ENCODE assay signal across 24 mouse cellular contexts in genomic region chr10:83209388-83209787, GRCm38 (mm10).
DNase-seq lines count a peak whose midpoint lies in the region; ATAC-seq and TF ChIP-seq lines count a peak whose summit lies in the region.
"Had no signal": no experiment of that assay in that cellular context is flagged by ENCODE, and none has a peak within 500 bp of the region (broad histone marks: within the 10 kb centered on the region; RNA-seq: fewer than 3 reads in every experiment).

No protein-coding gene starts in this region.

- ATAC-seq in forebrain, embryonic 11.5 days (replicated peaks; ENCODE audit: low FRiP score): no peak
- 0 out of 2 replicates have a peak, but pooled peaks have one; percentile 21 for ATAC-seq in hindbrain, postnatal 0 days
- ATAC-seq in hindbrain, embryonic 11.5 days (ENCODE audit: low FRiP score): no peak
- 0 out of 2 replicates have a peak, but pooled peaks have one; percentile 24 for ATAC-seq in neural tube, embryonic 14.5 days (ENCODE audit: low read depth)
- ATAC-seq in neural tube, embryonic 15.5 days (ENCODE audit: low FRiP score): 0 out of 2 replicates have a peak, but pooled peaks have one; percentile 38
- ATAC-seq in granulocyte monocyte progenitor cell, adult 5-6 weeks (replicated peaks; ENCODE audit: poor library complexity, severe bottlenecking): no peak
- ATAC-seq: forebrain, embryonic 14.5 days; intestine, embryonic 15.5 days had no signal

- H3K9ac ChIP-seq in forebrain, embryonic 11.5 days (ENCODE audit: low read length): no peak overlapping the region
- H3K9ac ChIP-seq in hindbrain, postnatal 0 days (replicated peaks; ENCODE audit: low read length): no peak overlapping the region
- H3K9ac ChIP-seq in hindbrain, embryonic 11.5 days (ENCODE audit: low read depth, low read length): no peak overlapping the region
- no peak overlapping the region for H3K9ac ChIP-seq in neural tube, embryonic 14.5 days (replicated peaks; ENCODE audit: low read depth, low read length)
- H3K9ac ChIP-seq in neural tube, embryonic 15.5 days (replicated peaks): no peak overlapping the region
- H3K9ac ChIP-seq: embryonic facial prominence, embryonic 15.5 days; hindbrain, embryonic 14.5 days; intestine, embryonic 15.5 days had no signal

- H3K27me3 ChIP-seq in forebrain, embryonic 10.5 days (ENCODE audit: poor library complexity, severe bottlenecking): no peaks in the 10 kb centered on the region
- H3K27me3 ChIP-seq in forebrain, embryonic 11.5 days (ENCODE audit: control insufficient read depth, insufficient read depth, low read length): no peaks in the 10 kb centered on the region
- H3K27me3 ChIP-seq in hindbrain, postnatal 0 days (ENCODE audit: insufficient read depth, low read length): no peaks in the 10 kb centered on the region
- H3K27me3 ChIP-seq in hindbrain, embryonic 11.5 days (ENCODE audit: control insufficient read depth, insufficient read depth, low read length): no peaks in the 10 kb centered on the region
- no peaks in the 10 kb centered on the region for H3K27me3 ChIP-seq in neural tube, embryonic 14.5 days (ENCODE audit: control insufficient read depth, insufficient read depth, low read length)
- H3K27me3 ChIP-seq in neural tube, embryonic 15.5 days (replicated peaks): no peaks in the 10 kb centered on the region
- H3K27me3 ChIP-seq: CH12.LX; embryonic facial prominence, embryonic 15.5 days; intestine, embryonic 15.5 days had no signal

- H3K4me3 ChIP-seq in forebrain, embryonic 10.5 days: no peak overlapping the region
- no peak overlapping the region for H3K4me3 ChIP-seq in forebrain, embryonic 11.5 days (ENCODE audit: low read depth, low read length)
- no peak overlapping the region for H3K4me3 ChIP-seq in hindbrain, postnatal 0 days (ENCODE audit: low read length)
- no peak overlapping the region for H3K4me3 ChIP-seq in hindbrain, embryonic 11.5 days (ENCODE audit: low read depth, low read length)
- no peak overlapping the region for H3K4me3 ChIP-seq in neural tube, embryonic 14.5 days (ENCODE audit: low read depth, low read length)
- H3K4me3 ChIP-seq in neural tube, embryonic 15.5 days (replicated peaks): no peak overlapping the region
- H3K4me3 ChIP-seq: embryonic facial prominence, embryonic 15.5 days; intestine, embryonic 15.5 days had no signal

- 0 out of 2 replicates have a peak overlapping the region, but pooled peaks have one; percentile 74 for H3K27ac ChIP-seq in forebrain, embryonic 10.5 days
- no peak overlapping the region for H3K27ac ChIP-seq in forebrain, embryonic 11.5 days (ENCODE audit: low read depth, low read length)
- H3K27ac ChIP-seq in hindbrain, postnatal 0 days: no peak overlapping the region
- no peak overlapping the region for H3K27ac ChIP-seq in hindbrain, embryonic 11.5 days (ENCODE audit: low read depth, low read length)
- H3K27ac ChIP-seq in neural tube, embryonic 14.5 days (ENCODE audit: low read depth, low read length): no peak overlapping the region
- H3K27ac ChIP-seq in neural tube, embryonic 15.5 days (replicated peaks): peak overlapping the region; percentile 60
- H3K27ac ChIP-seq: embryonic facial prominence, embryonic 15.5 days; hindbrain, embryonic 14.5 days; intestine, embryonic 15.5 days had no signal

- no peaks in the 10 kb centered on the region for H3K9me3 ChIP-seq in forebrain, embryonic 10.5 days
- no peaks in the 10 kb centered on the region for H3K9me3 ChIP-seq in forebrain, embryonic 11.5 days (ENCODE audit: control insufficient read depth, low read length)
- H3K9me3 ChIP-seq in hindbrain, postnatal 0 days (ENCODE audit: low read length): no peaks in the 10 kb centered on the region
- no peaks in the 10 kb centered on the region for H3K9me3 ChIP-seq in hindbrain, embryonic 11.5 days (ENCODE audit: control insufficient read depth, low read length)
- H3K9me3 ChIP-seq in neural tube, embryonic 14.5 days (ENCODE audit: control insufficient read depth, low read length): no peaks in the 10 kb centered on the region
- no peaks in the 10 kb centered on the region for H3K9me3 ChIP-seq in neural tube, embryonic 15.5 days (replicated peaks)
- H3K9me3 ChIP-seq: embryonic facial prominence, embryonic 15.5 days; intestine, embryonic 15.5 days had no signal

- TF ChIP-seq CTCF in hindbrain, postnatal 0 days (IDR thresholded peaks at IDR 0.05; ENCODE audit: low read depth): no peak

- WGBS in forebrain, embryonic 10.5 days: 85% methylated on average over 12 of the region's 12 CpGs
- WGBS in forebrain, embryonic 11.5 days: 80% methylated on average over 12 of the region's 12 CpGs
- WGBS in hindbrain, postnatal 0 days: 75% methylated on average over 12 of the region's 12 CpGs
- WGBS in hindbrain, embryonic 11.5 days: 80% methylated on average over 12 of the region's 12 CpGs
- 76% methylated on average over 12 of the region's 12 CpGs for WGBS in neural tube, embryonic 14.5 days
- WGBS in neural tube, embryonic 15.5 days: 76% methylated on average over 12 of the region's 12 CpGs

- no peak overlapping the region for H3K4me2 ChIP-seq in forebrain, embryonic 11.5 days (ENCODE audit: low read depth, low read length, severe bottlenecking)
- H3K4me2 ChIP-seq in hindbrain, postnatal 0 days (ENCODE audit: low read depth, low read length): no peak overlapping the region
- no peak overlapping the region for H3K4me2 ChIP-seq in hindbrain, embryonic 11.5 days (replicated peaks; ENCODE audit: low read depth, low read length)
- H3K4me2 ChIP-seq in neural tube, embryonic 14.5 days (ENCODE audit: low read depth, low read length): no peak overlapping the region
- H3K4me2 ChIP-seq in neural tube, embryonic 15.5 days: no peak overlapping the region
- H3K4me2 ChIP-seq: embryonic facial prominence, embryonic 15.5 days; heart, embryonic 11.5 days; intestine, embryonic 15.5 days had no signal

- no peaks in the 10 kb centered on the region for H3K36me3 ChIP-seq in forebrain, embryonic 10.5 days (replicated peaks)
- no peaks in the 10 kb centered on the region for H3K36me3 ChIP-seq in forebrain, embryonic 11.5 days (ENCODE audit: control insufficient read depth, insufficient read depth, low read length)
- no peaks in the 10 kb centered on the region for H3K36me3 ChIP-seq in hindbrain, postnatal 0 days (ENCODE audit: insufficient read depth, low read length)
- H3K36me3 ChIP-seq in hindbrain, embryonic 11.5 days (ENCODE audit: control insufficient read depth, insufficient read depth, low read length): no peaks in the 10 kb centered on the region
- H3K36me3 ChIP-seq in neural tube, embryonic 14.5 days (ENCODE audit: control insufficient read depth, insufficient read depth, low read length): no peaks in the 10 kb centered on the region
- H3K36me3 ChIP-seq in neural tube, embryonic 15.5 days: no peaks in the 10 kb centered on the region
- H3K36me3 ChIP-seq: embryonic facial prominence, embryonic 15.5 days; intestine, embryonic 15.5 days had no signal

- DNase-seq in forebrain, embryonic 10.5 days (ENCODE audit: extremely low spot score, low spot score): no peak
- no peak for DNase-seq in forebrain, embryonic 11.5 days (ENCODE audit: low spot score)
- DNase-seq in hindbrain, postnatal 0 days (ENCODE audit: low spot score): no peak
- DNase-seq in hindbrain, embryonic 11.5 days (ENCODE audit: low spot score): no peak
- DNase-seq in neural tube, embryonic 10.5 days (ENCODE audit: extremely low spot score, low spot score): no peak
- DNase-seq: adrenal gland, adult 2 months; adrenal gland, postnatal 14 days; B cell, adult 2 months; cerebellum, adult 11-12 months; cerebellum, adult 8-10 months; cerebellum, postnatal 10 days; cerebellum, postnatal 36 days; embryo, embryonic 11 days; gastrocnemius, postnatal 25 days; kidney, adult 11 months had no signal

- H3K4me1 ChIP-seq in forebrain, embryonic 10.5 days: peaks cover 35% of the 10 kb centered on the region
- H3K4me1 ChIP-seq in forebrain, embryonic 11.5 days (replicated peaks; ENCODE audit: control insufficient read depth, insufficient read depth, low read length): peaks cover 2% of the 10 kb centered on the region; the same call in 1 of the 2 replicates
- 0 out of 2 replicates have a peak, but pooled peaks cover 3% of the 10 kb centered on the region for H3K4me1 ChIP-seq in hindbrain, postnatal 0 days (ENCODE audit: insufficient read depth, low read length)
- no peaks in the 10 kb centered on the region for H3K4me1 ChIP-seq in hindbrain, embryonic 11.5 days (replicated peaks; ENCODE audit: control insufficient read depth, insufficient read depth, low read length)
- no peaks in the 10 kb centered on the region for H3K4me1 ChIP-seq in neural tube, embryonic 14.5 days (ENCODE audit: control insufficient read depth, insufficient read depth, low read length)
- H3K4me1 ChIP-seq in neural tube, embryonic 15.5 days: peaks cover 15% of the 10 kb centered on the region
- H3K4me1 ChIP-seq: embryonic facial prominence, embryonic 15.5 days; intestine, embryonic 15.5 days had no signal

Comparison
In these comparisons a context has a peak if more than half of its experiments do, and no peak if none do; other contexts are left out.
1. H3K27ac ChIP-seq: peak in forebrain, embryonic 10.5 days (single experiment) and neural tube, embryonic 15.5 days (single experiment); none in forebrain, embryonic 11.5 days (single experiment), hindbrain, postnatal 0 days (single experiment), hindbrain, embryonic 11.5 days (single experiment) and neural tube, embryonic 14.5 days (single experiment).
2. ATAC-seq: peak in hindbrain, postnatal 0 days (single experiment), neural tube, embryonic 14.5 days (single experiment) and neural tube, embryonic 15.5 days (single experiment); none in forebrain, embryonic 11.5 days (single experiment), hindbrain, embryonic 11.5 days (single experiment) and granulocyte monocyte progenitor cell, adult 5-6 weeks (single experiment).